Mouse (Mus musculus) adipocyte (in vitro differentiated cells): ENCODE data around the gene Elf5.

Experiments
- DNase-seq: peaks from one replicate; pipeline ENCODE4 v3.0.0-alpha.2; 2016; ENCODE audit warnings: low spot score

The Elf5 gene

DNA sequence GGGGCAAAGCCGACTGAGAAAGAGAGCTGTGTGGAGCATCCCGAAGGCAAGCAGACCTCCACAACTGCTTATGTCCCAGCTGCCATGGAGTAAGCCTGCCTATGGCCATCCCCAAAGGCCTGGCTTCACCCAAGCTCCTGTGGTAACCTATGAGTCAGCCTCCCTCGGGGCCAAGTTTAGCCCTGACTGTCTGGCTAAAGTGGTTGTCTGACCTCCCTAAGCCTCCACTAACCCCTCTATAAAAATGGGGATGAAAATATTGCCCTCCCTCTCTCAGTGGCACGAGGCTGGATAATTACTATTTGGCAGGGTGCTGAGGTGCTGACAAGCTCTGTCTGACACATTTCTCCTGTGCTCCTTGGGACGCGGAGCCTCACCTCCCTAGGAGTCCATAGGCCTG lies at the start of gene Elf5:
Gene Elf5 (plus strand): TSS at position 341 of the 400 bp plus-strand sequence.
- DNase-seq: no peak

DNA sequence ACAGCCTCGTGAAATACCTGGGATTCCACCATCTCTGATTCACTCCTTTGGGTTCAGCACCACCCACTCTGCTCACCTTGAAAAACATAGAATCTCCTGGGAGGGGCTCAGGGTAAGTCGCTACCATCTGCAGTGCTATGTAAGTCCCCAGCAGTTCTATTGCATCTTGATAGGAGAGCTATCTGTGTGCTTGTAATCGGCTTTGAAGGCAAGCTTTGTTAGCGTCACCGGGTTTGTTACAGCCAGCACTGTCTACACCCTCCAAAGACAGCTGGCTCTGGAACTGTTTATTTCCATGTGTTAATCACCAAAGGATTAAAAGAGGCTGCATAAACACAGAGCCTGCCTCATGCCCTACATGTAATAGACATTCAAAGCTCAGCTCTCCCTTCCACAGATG lies 38.9 kb upstream of the Elf5 start:
- no peak for DNase-seq

GRCm38 (mm10) chr2:103379502-103380160 lies 31.9 kb upstream of the Elf5 start:
- DNase-seq: peak; percentile 8

DNA sequence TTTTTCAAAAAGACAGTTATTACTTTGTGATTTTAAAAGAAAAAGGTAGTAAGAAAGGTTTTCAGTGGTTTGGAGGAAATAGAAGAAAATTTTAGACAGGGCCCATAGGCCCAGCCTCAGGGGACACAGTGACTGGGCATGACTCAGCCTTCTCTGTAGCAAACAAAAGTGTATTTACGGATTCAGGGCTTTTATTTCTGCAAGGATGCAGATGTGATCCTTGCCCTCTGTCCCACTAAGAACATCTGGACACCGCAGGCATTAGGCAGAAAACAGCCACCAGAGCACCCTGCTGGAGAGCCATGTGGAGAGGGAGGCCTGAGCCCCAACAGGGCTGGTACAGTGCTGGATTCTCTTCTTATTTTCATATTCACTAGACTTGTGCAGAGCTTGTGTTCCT lies 29.3 kb upstream of the Elf5 start:
- DNase-seq: peak; percentile 19

DNA sequence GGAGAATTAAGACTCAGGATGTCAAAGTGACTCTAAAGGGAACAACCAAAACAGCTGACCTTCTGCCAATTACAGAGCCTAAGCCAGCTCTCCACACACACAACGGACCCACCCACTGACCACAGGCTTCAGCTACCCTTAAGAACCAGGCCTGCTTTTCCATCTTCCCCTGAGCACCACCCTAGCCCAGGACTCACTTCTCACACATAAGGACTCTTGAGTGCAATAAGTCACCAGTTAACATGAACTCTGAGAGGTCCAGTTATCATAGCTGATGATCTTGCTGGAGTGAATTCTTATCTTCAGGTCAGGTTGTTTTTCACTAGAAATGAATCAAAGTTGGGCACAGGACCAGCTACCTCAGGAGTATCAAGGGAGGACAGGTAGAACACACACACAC lies 23.6 kb upstream of the Elf5 start:
- no peak for DNase-seq

DNA sequence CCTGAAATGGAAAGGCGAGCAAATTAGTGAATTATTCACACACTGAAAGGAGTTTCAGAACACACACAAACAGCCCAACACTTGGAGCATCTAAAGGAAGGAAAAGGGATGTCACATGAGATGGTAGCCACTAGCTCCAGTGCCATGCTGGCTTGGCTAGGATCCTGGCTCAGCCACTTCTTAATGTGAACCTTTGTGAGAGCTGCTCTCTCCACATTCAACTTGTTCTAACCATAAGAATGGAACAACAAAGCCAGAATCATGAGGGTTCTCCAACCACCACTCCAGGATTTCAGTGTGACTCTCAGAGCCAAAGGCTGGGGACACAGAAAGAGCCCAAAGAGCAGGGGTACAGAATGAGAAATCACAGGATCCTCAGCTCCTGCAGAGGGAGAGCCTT lies 23.2 kb upstream of the Elf5 start:
- no peak for DNase-seq

DNA sequence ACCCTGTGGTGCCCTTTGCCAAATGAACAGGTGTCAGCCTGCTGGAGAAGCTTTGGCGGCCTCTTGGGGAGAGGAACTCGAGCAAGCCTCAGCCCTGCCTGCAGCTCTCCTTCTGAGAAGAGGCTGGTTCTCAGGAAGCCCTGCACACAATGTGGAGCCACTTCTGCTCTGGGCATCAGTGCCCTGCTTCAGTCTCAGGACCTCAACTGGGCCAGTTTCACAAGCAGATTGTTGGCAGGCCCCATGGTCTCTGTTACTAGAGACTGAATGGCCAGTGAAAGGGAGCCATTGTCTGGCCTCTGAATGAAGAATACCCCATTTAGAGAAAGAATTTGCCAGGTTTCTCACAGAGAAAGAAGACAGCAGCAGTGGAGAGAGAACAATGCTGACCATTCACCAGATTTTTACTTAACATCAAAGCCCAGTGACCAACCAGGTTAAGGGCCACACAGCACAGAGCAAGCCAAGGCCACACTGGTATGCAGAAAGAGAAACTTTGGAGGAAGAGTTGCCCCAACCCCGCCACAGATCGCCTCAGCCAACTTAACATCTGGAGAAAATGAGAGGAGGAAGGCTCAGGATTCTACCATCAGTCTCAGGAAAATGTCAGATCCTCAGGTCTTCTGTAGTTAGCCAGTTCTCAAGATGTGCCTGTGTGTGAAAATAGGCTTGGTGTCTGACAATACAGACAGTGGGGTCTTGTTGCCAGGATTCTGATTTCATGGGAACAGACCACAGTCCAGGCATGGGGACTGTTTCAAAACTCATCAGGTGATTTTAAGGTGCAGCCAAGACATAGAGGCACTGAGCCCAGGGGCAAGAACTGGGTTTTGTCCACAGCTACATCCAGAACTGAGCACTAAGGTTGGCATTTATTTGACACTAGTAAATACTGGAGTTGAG lies 21.2 kb upstream of the Elf5 start:
- no peak for DNase-seq

- DNase-seq: no peak
These were observed 19.9 kb upstream of the Elf5 start for GRCm38 (mm10) chr2:103391626-103392025.

- no peak for DNase-seq
These were observed 13.4 kb upstream of the Elf5 start for GRCm38 (mm10) chr2:103398110-103398509.

GRCm38 (mm10) chr2:103400691-103401090 lies 10.8 kb upstream of the Elf5 start:
- no peak for DNase-seq

GRCm38 (mm10) chr2:103406239-103406638 lies 5.2 kb upstream of the Elf5 start:
- no peak for DNase-seq

DNA sequence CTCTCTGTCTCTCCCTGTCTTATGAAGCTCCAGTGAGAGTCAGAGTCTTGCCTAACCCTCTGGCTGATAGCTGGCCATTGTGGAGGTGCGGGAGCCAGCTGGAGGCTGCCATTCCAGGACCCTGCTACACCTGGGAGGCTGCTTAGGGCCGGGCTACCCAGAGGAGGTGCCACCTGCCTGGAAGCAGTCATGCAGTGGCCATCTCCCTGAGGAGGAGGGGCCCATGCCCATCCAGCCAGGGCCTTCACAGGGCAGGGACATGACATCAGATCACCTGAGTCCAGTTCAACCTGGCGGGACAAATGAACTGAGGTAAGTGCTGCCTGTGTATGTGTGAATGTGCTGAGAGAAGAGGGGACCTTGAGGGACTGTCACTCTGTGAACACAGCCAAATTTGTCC lies 328 bp downstream of the Elf5 start:
- no peak for DNase-seq

DNA sequence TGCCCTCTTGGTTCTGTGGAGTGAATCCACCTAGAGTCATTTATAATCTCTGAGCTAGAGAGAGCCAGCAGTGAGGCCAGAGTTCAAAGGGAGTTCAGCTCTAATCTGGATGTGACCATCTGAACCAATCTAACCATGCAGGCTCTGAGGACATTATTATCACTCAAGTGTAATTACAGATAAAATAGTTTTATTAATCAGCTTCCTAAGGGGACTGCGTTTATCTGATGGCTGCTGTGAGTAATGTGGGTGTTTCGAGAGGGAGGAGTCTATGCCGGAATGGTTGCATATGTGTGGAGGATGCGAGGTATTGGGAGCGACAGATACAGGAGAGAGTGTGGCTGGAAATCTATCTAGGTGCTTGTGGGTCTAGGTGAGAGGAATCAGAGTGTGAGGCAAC lies 1.9 kb downstream of the Elf5 start:
- DNase-seq: no peak

GRCm38 (mm10) chr2:103415774-103416173 lies 4.3 kb downstream of the Elf5 start:
- no peak for DNase-seq

DNA sequence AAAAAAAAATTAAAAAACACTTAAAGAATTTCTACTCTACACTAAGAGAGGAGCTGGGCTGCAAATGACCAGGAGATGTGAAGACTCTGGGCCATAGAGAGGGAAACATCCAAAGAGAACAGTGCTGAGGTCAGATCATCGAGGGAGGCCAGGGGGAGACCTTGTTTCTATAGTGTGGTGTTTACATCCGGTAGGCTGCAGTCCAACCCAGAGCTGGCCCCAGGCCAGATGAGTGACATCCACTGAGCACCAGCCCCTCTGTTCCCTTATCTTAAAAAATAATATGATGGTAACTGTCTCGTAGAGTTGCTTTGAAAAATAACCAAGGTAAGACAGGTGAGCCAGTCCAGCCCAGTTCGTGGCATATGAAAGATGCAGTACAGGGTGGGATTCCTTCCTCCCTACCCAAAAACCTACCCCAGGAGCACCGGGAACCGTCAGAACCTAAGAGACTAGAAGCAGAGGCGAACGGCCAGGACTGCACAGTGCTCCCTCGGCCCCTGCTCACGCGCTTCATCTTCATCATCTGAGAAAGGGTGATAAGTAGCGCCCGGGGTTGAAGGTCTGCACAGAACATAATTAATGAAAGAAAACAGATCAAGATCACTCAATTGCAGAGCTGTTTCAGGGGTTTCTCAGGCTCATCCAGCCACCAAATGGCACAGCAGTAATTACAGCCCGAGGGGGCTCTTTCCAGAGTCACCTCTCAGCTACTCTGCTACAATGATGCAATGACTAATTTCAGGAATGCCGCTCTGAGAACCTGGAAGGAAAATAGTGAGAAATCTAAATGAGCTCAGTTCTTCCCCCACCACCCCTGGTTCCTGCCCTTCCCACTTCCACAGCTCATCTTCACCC lies 9.4 kb downstream of the Elf5 start:
- DNase-seq: no peak

GRCm38 (mm10) chr2:103423884-103424283 lies 12.4 kb downstream of the Elf5 start:
- no peak for DNase-seq

DNA sequence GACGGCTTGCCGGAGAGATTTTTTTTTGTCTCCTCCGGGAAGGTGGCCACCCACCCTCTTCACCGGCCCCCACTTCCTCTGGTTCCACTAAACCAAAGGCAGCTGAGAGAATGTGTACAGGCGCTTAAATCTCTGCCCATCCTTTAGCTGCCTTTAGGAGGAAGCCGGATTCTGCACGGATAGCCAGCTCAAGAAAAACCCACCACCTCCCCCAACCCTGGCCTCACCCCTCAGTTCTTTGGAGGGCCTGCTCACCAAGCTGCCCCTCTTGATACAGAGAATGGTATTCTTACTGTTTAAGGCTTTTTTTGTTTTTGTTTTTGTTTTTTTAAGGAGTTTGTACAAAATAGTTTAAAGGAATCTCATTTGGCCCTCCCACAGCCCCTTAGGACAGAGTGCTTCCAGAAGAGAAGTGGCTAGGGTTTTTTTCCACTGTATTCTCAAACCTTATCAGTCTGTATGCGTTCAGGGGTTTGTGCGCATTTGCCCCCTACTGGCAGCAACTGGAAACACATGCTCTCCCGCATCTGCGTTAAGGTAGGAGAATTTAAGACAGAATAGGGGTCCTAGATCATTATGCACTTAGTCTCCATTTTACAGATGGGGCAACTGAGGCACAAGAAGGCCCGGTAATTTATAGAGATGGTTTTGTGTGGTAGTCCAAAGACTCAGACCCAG lies 13.0 kb downstream of the Elf5 start:
- peak; percentile 55 for DNase-seq

DNA sequence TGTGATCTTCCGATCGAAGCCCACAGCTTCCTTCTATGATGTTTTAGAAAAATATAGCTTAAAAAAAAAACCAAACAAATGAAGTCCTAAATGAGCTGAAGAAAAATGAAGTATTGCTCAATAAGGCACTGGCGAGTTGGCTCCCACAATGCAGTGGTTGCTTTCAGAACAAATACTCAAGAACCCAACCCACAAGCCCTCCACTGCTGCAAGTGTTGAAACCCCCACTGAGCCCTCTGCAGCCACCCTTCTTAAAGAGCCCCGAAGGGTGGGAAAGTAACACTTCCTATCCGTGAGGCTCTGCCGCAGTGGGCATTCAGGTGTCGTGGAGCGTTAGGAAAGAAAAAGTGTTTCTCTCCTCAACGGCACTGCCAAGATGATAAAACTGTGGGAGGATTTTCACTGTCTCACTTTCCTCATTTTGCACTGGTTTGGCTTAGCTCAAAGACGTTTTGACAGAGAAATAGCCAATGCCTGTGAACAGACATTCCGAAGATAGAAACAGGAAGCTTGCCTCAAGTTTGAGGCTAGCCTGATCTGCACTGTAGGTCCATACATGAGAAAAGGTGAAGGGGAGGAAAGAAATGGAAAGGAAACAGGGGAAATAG lies 14.1 kb downstream of the Elf5 start:
- DNase-seq: no peak

DNA sequence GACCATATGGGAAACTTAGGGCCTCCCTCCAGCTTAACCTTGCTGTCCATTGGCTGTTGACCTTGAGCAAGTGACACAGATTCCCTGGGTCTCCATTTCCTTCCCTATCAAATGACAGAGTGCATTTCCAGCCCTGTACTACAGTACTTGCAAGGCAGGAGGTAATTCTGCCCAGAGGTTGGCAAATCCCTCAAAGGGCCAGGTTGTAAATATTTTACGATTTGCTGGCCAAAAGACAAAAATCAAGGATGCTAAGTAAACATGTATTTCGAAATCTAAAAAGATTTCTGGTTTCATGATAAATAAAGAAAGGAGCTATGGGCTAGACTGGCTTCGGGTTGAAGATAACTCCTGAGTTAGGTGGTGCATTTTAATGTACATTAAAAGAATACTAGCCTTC lies 16.9 kb downstream of the Elf5 start:
- no peak for DNase-seq

GRCm38 (mm10) chr2:103430712-103431111 lies 19.2 kb downstream of the Elf5 start:
- peak; percentile 26 for DNase-seq

DNA sequence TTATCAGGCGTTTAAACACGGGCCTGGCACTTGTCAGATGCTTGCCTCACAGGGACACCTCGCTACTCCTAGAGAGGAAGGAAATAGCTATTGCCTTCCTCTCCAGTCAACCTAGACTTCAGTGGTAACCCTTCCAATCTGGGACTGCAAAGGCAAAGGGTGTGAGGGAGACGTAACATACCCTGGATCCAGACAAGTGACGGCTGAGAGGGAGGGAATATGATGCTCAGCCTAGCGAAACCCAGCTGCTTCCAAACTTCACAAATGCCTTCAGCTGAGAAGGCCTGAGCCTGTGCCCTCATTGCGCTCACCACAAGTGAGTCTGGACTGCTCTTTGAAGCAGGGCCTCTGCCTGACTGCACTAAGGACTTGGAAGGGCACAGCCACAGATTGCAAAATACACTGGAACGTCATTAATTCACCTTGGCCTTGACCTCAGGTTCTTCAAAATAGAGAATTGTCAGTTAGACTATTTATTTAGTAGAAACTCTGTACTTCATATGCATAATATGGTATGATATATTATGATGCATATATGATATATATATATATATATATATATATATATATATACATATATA lies 21.3 kb downstream of the Elf5 start:
- DNase-seq: no peak
